Mouse (Mus musculus) heart, embryonic 10.5 days (tissue): ENCODE results near the gene Cwc15. TPM values are rescaled to one million over a fixed set of nuclear protein-coding genes. Genes with fewer than 3 reads are reported as not detected.

Experiments used
- DNase-seq: peaks from one replicate; pipeline ENCODE4 v3.0.0-alpha.2; 2017; ENCODE audit warnings: low spot score
- H3K27ac ChIP-seq: fragments of 300-500 bp; sonication (generic); 2 replicates; pipeline ENCODE4 v1.5.1; 2016; ENCODE audit warnings: mild to moderate bottlenecking
- H3K27me3 ChIP-seq: fragments of 300-500 bp; sonication (generic); 2 replicates; pipeline ENCODE4 v1.6.1; 2016; ENCODE audit warnings: mild to moderate bottlenecking; ENCODE audit not compliant: poor library complexity, insufficient read depth, severe bottlenecking
- H3K36me3 ChIP-seq: fragments of 300-500 bp; sonication (generic); 2 replicates; pipeline ENCODE4 v1.6.1; 2016; ENCODE audit warnings: mild to moderate bottlenecking, moderate library complexity
- H3K4me1 ChIP-seq: fragments of 300-500 bp; sonication (generic); 2 replicates; pipeline ENCODE4 v1.6.1; 2016; ENCODE audit warnings: mild to moderate bottlenecking
- H3K4me3 ChIP-seq: fragments of 300-500 bp; sonication (generic); 2 replicates; pipeline ENCODE4 v1.5.1; 2016; ENCODE audit warnings: mild to moderate bottlenecking, moderate library complexity
- H3K9me3 ChIP-seq: fragments of 300-500 bp; sonication (generic); 2 replicates; pipeline ENCODE4 v1.6.1; 2016; ENCODE audit warnings: mild to moderate bottlenecking, moderate library complexity
- WGBS: fragments of 180-500 bp; shearing (Covaris S2); methylation state at CpG from one replicate; pipeline ENCODE4 v1.1.7; 2016; 5-methylcytosine and 5-hydroxymethylcytosine counted together
- polyA plus RNA-seq: library from polyadenylated mRNA; unstranded; fragments of >200 nt; fragmentation: Nextera tagmentation; extraction: Ambion mirVana; gene quantifications from 2 replicates; pipeline ENCODE4 v1.2.1, GENCODE M21; 2016

Cwc15 gene
- polyA plus RNA-seq, 1 experiment from 2014 or later: 161 TPM

- peak; percentile 84 for DNase-seq
- Histone ChIP-seq H3K27ac (peak overlapping the region; percentile 1; the same call in 1 of the 2 replicates), H3K4me3 (no peak overlapping the region), H3K27me3 (no peaks in the 10 kb centered on the region), H3K9me3 (no peaks in the 10 kb centered on the region), H3K4me1 (peaks cover 23% of the 10 kb centered on the region; the same call in 1 of the 2 replicates), H3K36me3 (no peaks in the 10 kb centered on the region)
- WGBS: 4% methylated on average over 4 of the region's 4 CpGs
These were observed 23.1 kb downstream of the Cwc15 start for GRCm38 (mm10) chr9:14523408-14524043.

GRCm38 (mm10) chr9:14530004-14530403, 29.6 kb downstream of the Cwc15 start:
- no peak overlapping the region for H3K4me3 ChIP-seq
- H3K4me1 ChIP-seq: no peaks in the 10 kb centered on the region
- H3K36me3 ChIP-seq: no peaks in the 10 kb centered on the region
- H3K27me3 ChIP-seq: no peaks in the 10 kb centered on the region
- no peak overlapping the region for H3K27ac ChIP-seq
- no peak for DNase-seq
- H3K9me3 ChIP-seq: no peaks in the 10 kb centered on the region
- 70% methylated on average over 5 of the region's 5 CpGs for WGBS

GRCm38 (mm10) chr9:14532283-14532682, 31.9 kb downstream of the Cwc15 start:
- DNase-seq: no peak
- H3K27ac ChIP-seq: no peak overlapping the region
- H3K4me1 ChIP-seq: no peaks in the 10 kb centered on the region
- H3K27me3 ChIP-seq: no peaks in the 10 kb centered on the region
- H3K4me3 ChIP-seq: no peak overlapping the region
- no peaks in the 10 kb centered on the region for H3K9me3 ChIP-seq
- WGBS: 53% methylated on average over 3 of the region's 3 CpGs
- H3K36me3 ChIP-seq: no peaks in the 10 kb centered on the region

GRCm38 (mm10) chr9:14533659-14534058, 33.2 kb downstream of the Cwc15 start:
- Histone ChIP-seq H3K27me3 (no peaks in the 10 kb centered on the region), H3K9me3 (no peaks in the 10 kb centered on the region), H3K36me3 (no peaks in the 10 kb centered on the region; the same call in 1 of the 2 replicates), H3K4me3 (no peak overlapping the region), H3K4me1 (no peaks in the 10 kb centered on the region), H3K27ac (no peak overlapping the region)
- DNase-seq: no peak
- WGBS: 80% methylated on average over 2 of the region's 2 CpGs

GRCm38 (mm10) chr9:14534833-14535456, 34.5 kb downstream of the Cwc15 start:
- no peak overlapping the region for H3K27ac ChIP-seq
- 82% methylated on average over 9 of the region's 9 CpGs for WGBS
- H3K36me3 ChIP-seq: peaks cover 9% of the 10 kb centered on the region; the same call in 1 of the 2 replicates
- no peaks in the 10 kb centered on the region for H3K4me1 ChIP-seq
- no peak for DNase-seq
- no peak overlapping the region for H3K4me3 ChIP-seq
- H3K27me3 ChIP-seq: no peaks in the 10 kb centered on the region
- no peaks in the 10 kb centered on the region for H3K9me3 ChIP-seq

GRCm38 (mm10) chr9:14544034-14544757, 43.8 kb downstream of the Cwc15 start:
- Histone ChIP-seq H3K9me3 (no peaks in the 10 kb centered on the region), H3K27ac (peak overlapping the region; percentile 23; the same call in 1 of the 2 replicates), H3K4me1 (peaks cover 39% of the 10 kb centered on the region; the same call in 1 of the 2 replicates), H3K27me3 (no peaks in the 10 kb centered on the region), H3K4me3 (no peak overlapping the region), H3K36me3 (peaks cover 94% of the 10 kb centered on the region)
- WGBS: 42% methylated on average over 9 of the region's 9 CpGs
- DNase-seq: peak; percentile 78

- H3K4me3 ChIP-seq: no peak overlapping the region
- H3K27me3 ChIP-seq: no peaks in the 10 kb centered on the region
- no peaks in the 10 kb centered on the region for H3K9me3 ChIP-seq
- 70% methylated on average over 12 of the region's 12 CpGs for WGBS
- peaks cover 39% of the 10 kb centered on the region; the same call in 1 of the 2 replicates for H3K4me1 ChIP-seq
- no peak for DNase-seq
- no peak overlapping the region for H3K27ac ChIP-seq
- H3K36me3 ChIP-seq: peaks cover 93% of the 10 kb centered on the region
These were observed 47.4 kb downstream of the Cwc15 start for GRCm38 (mm10) chr9:14547584-14548365.

GRCm38 (mm10) chr9:14548366-14548761, 47.9 kb downstream of the Cwc15 start:
- Histone ChIP-seq H3K4me3 (no peak overlapping the region), H3K9me3 (no peaks in the 10 kb centered on the region), H3K27me3 (no peaks in the 10 kb centered on the region), H3K4me1 (peaks cover 39% of the 10 kb centered on the region; the same call in 1 of the 2 replicates), H3K27ac (no peak overlapping the region), H3K36me3 (peaks cover 94% of the 10 kb centered on the region)
- DNase-seq: no peak
- WGBS: 80% methylated on average over 11 of the region's 11 CpGs

- peaks cover 98% of the 10 kb centered on the region for H3K36me3 ChIP-seq
- no peak for DNase-seq
- WGBS: 89% methylated on average over 10 of the region's 10 CpGs
- no peak overlapping the region for H3K4me3 ChIP-seq
- no peaks in the 10 kb centered on the region for H3K9me3 ChIP-seq
- H3K27ac ChIP-seq: no peak overlapping the region
- no peaks in the 10 kb centered on the region for H3K27me3 ChIP-seq
- H3K4me1 ChIP-seq: no peaks in the 10 kb centered on the region
These were observed 57.9 kb downstream of the Cwc15 start for GRCm38 (mm10) chr9:14558332-14558731.

- WGBS: 77% methylated on average over 10 of the region's 10 CpGs
- peaks cover 98% of the 10 kb centered on the region for H3K36me3 ChIP-seq
- H3K9me3 ChIP-seq: no peaks in the 10 kb centered on the region
- no peak overlapping the region for H3K27ac ChIP-seq
- no peak overlapping the region for H3K4me3 ChIP-seq
- H3K4me1 ChIP-seq: no peaks in the 10 kb centered on the region
- no peaks in the 10 kb centered on the region for H3K27me3 ChIP-seq
- DNase-seq: no peak
These were observed 59.0 kb downstream of the Cwc15 start for GRCm38 (mm10) chr9:14559430-14559829.

GRCm38 (mm10) chr9:14559996-14560395, 59.6 kb downstream of the Cwc15 start:
- DNase-seq: no peak
- Histone ChIP-seq H3K27me3 (no peaks in the 10 kb centered on the region), H3K4me1 (no peaks in the 10 kb centered on the region), H3K36me3 (peaks cover 98% of the 10 kb centered on the region), H3K4me3 (no peak overlapping the region), H3K9me3 (no peaks in the 10 kb centered on the region), H3K27ac (no peak overlapping the region)
- 86% methylated on average over 9 of the region's 9 CpGs for WGBS
